Mouse (Mus musculus): ENCODE data around the gene Csnk1g2. TPM values are rescaled to one million over a fixed set of nuclear protein-coding genes. Genes with fewer than 3 reads are reported as not detected.

Csnk1g2 gene
- polyA plus RNA-seq, 1 experiment from 2014 or later = 124 TPM

DNA sequence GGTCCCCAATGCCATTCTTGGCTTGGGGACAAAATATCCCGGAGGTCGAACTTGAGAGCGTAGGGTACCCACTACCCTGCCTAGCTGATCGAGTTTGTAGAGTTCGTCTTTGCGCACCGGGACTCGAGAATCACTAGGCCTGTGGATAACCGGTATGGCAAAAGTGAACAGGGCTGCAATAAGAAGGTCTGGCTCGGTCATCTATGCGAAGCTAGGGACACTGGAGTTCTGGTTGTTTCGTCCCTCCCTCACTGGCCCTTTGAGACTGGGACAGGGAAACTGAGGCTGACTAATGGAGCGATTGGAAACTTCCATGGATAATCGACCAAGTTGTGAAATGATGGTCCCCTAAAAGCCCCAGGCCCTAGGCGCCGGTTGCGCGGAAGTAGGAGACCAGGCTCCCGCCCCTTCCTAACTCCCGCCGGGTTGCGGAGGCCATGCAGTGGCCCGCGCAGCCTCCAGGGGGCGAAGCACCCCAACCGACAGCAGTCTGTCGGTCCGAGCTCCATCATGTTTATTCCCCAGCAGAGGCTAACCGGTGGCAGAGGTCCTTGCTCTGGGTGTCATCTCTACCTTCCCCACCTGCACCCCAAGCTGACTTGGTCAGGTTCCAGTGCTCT, 44.4 kb upstream of the Csnk1g2 start:
- under 1% methylated on average over 29 of the region's 29 CpGs for WGBS
- Histone ChIP-seq H3K36me3 (ENCODE audit: insufficient read depth) (peaks cover 9% of the 10 kb centered on the region), H3K4me1 (ENCODE audit: insufficient read depth) (peaks cover 15% of the 10 kb centered on the region), H3K4me2 (peak overlapping the region; percentile 76), H3K27me3 (ENCODE audit: insufficient read depth, low read length) (no peaks in the 10 kb centered on the region), H3K9me3 (ENCODE audit: low read depth, low read length) (no peaks in the 10 kb centered on the region), H3K27ac (ENCODE audit: low read depth) (peak overlapping the region; percentile 95), H3K4me3 (ENCODE audit: low read depth, low read length) (peak overlapping the region; percentile 87), H3K9ac (peak overlapping the region; percentile 43)
- DNase-seq (peak; percentile 90), ATAC-seq (ENCODE audit: insufficient read depth) (peak; percentile 66)
- peak; percentile 93 for TF ChIP-seq CTCF (IDR thresholded peaks at IDR 0.05; ENCODE audit: low read depth)

DNA sequence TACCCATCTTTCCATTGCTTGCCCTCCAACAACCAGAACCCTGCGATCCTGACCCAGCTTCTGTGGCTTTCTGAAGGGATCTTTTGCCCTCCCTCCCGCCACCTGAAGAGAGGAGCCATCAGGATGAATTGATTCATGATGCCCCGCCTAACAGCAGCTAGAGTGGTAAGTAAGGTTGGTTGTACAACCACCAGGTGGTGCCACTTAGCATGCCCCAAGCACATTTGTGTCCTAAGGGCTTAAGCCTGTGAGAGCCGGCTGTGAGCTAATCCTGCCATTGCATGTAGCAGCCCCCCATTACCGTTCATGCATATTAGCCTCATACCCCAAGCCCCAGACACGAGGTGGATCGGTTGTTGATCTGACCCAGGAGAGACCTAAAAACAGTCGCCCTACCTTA, 43.7 kb upstream of the Csnk1g2 start:
- WGBS = 9% methylated on average over 8 of the region's 8 CpGs
- DNase-seq (peak; percentile 78), ATAC-seq (ENCODE audit: insufficient read depth) (no peak)
- Histone ChIP-seq H3K27me3 (ENCODE audit: insufficient read depth, low read length) (no peaks in the 10 kb centered on the region), H3K36me3 (ENCODE audit: insufficient read depth) (peaks cover 16% of the 10 kb centered on the region), H3K9me3 (ENCODE audit: low read depth, low read length) (no peaks in the 10 kb centered on the region), H3K4me3 (ENCODE audit: low read depth, low read length) (peak overlapping the region; percentile 87), H3K27ac (ENCODE audit: low read depth) (peak overlapping the region; percentile 95; the same call in 1 of the 2 replicates), H3K9ac (peak overlapping the region; percentile 43), H3K4me1 (ENCODE audit: insufficient read depth) (peaks cover 12% of the 10 kb centered on the region), H3K4me2 (peak overlapping the region; percentile 76)
- TF ChIP-seq CTCF (IDR thresholded peaks at IDR 0.05; ENCODE audit: low read depth) = peak; percentile 67

DNA sequence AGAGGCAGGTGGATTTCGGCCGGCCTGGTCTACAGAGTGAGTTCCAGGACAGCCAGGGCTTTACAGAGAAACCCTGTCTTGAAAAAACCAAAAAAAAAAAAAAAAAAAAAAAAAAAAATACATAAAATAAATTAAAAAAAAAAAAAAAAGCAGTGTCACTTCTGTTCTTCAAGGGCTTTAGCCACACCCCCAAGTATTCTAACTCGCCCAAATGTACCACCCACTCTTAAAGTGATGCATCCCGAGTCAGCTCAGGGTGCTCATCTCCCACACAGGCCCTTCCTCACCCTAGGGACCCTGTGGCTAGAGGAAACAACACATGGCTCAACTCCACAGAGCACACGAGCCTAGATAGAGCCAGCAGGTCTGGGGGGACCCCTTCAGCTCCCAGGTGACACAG, 39.6 kb upstream of the Csnk1g2 start:
- TF ChIP-seq CTCF (IDR thresholded peaks at IDR 0.05; ENCODE audit: low read depth) = no peak
- Histone ChIP-seq H3K4me2 (no peak overlapping the region), H3K9ac (no peak overlapping the region), H3K4me3 (ENCODE audit: low read depth, low read length) (no peak overlapping the region), H3K36me3 (ENCODE audit: insufficient read depth) (peaks cover 40% of the 10 kb centered on the region), H3K27me3 (ENCODE audit: insufficient read depth, low read length) (no peaks in the 10 kb centered on the region), H3K9me3 (ENCODE audit: low read depth, low read length) (no peaks in the 10 kb centered on the region), H3K27ac (ENCODE audit: low read depth) (no peak overlapping the region), H3K4me1 (ENCODE audit: insufficient read depth) (0 out of 2 replicates have a peak, but pooled peaks cover 3% of the 10 kb centered on the region)
- ATAC-seq (ENCODE audit: insufficient read depth) (no peak), DNase-seq (no peak)
- WGBS = 85% methylated on average over 5 of the region's 5 CpGs

DNA sequence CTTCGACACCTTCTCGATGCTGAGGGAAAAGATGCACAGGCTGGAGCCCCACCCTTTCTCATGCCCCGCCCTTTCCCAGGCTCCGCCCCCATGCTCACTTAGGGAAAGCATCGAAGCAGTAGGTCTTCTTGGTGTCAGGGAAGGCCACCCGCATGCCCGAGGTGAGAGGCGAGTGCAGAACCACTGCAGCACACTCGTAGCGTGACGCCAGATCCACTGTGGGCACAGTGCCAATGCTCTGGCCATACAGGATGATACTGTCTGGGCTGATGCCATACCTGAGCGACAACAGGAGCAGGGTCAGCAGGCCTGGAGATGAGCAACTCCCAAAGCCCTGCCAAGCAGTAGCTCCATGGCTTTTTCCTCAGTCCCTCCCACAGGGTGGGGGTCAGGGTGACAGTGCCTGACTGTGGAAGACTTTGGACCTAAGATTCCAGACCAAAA, 38.6 kb upstream of the Csnk1g2 start:
- ATAC-seq (ENCODE audit: insufficient read depth) (no peak), DNase-seq (no peak)
- no peaks in the 10 kb centered on the region for H3K9me3 ChIP-seq (ENCODE audit: low read depth, low read length)
- no peak overlapping the region for H3K4me2 ChIP-seq
- TF ChIP-seq CTCF (IDR thresholded peaks at IDR 0.05; ENCODE audit: low read depth) = no peak
- WGBS = 51% methylated on average over 12 of the region's 12 CpGs
- no peak overlapping the region for H3K9ac ChIP-seq
- H3K27me3 ChIP-seq (ENCODE audit: insufficient read depth, low read length) = no peaks in the 10 kb centered on the region
- H3K36me3 ChIP-seq (ENCODE audit: insufficient read depth) = peaks cover 40% of the 10 kb centered on the region
- peaks cover 2% of the 10 kb centered on the region; the same call in 1 of the 2 replicates for H3K4me1 ChIP-seq (ENCODE audit: insufficient read depth)
- no peak overlapping the region for H3K27ac ChIP-seq (ENCODE audit: low read depth)
- H3K4me3 ChIP-seq (ENCODE audit: low read depth, low read length) = no peak overlapping the region

DNA sequence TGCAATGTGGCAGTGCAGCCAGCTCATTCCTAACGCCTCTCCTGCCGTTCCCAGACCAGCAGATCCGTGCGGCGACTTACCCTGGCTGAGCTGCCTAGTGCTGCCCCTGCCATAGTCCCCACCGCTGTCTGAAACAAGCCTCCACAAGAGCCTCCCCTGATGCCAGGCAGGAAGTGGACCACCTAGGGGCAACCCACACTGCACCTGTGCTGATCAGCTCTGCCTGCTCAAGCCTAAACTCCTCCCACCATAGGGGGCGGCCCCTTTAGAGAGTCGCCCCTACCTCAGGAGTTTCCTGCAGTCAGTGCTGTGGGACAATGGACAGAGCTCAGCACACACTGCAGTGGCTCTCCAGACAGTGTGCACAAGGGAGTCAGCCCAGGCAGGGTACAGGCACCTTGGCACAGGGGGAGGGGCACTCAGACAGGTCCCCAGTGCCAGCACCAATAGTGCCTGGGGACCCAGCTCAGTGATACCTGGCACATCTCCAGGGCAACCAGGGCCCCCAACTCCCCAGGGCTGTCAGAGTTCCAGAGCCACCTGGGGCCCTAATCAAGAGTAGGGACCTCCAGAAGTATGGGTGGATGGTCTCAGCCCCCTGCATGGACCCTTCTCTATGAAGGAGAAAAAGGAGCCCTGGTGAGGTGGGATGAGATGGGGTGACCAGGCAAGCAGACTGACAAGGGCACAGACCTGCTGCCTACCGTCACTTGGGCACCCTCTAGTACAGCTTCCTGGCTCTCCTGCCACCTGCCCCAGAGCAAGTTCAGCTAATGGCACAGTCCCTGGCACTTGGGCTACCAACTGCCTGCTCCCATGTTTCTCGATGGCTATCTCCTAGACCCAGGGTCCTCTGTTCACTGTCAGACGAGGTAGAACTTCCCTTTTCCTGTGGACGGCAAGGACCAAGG, 37.7 kb upstream of the Csnk1g2 start:
- peak overlapping the region; percentile 9; the same call in 1 of the 2 replicates for H3K4me3 ChIP-seq (ENCODE audit: low read depth, low read length)
- no peak overlapping the region for H3K9ac ChIP-seq
- no peak for ATAC-seq (ENCODE audit: insufficient read depth)

DNA sequence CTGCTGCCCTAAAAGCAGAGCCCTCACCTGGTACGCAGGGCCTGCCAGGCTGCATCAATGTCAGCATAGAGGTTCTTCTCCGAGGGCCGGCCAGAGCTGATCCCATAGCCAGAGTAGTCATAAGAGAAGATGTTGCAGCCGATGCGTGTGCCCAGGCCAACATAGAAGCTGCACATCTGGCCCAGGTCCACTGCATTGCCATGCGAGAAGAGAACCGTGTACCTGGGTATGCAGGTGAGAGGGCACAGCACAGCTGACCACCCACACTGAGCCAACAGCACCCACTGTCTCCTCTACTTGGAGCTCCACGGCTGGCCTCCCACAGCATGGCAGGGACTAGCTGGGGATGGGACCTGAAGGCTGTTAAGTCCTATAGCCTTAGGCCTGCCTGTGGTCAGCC, 37.1 kb upstream of the Csnk1g2 start:
- no peak overlapping the region for H3K9ac ChIP-seq
- TF ChIP-seq CTCF (IDR thresholded peaks at IDR 0.05; ENCODE audit: low read depth) = no peak
- ATAC-seq (ENCODE audit: insufficient read depth) = no peak
- no peaks in the 10 kb centered on the region for H3K9me3 ChIP-seq (ENCODE audit: low read depth, low read length)
- peaks cover 40% of the 10 kb centered on the region for H3K36me3 ChIP-seq (ENCODE audit: insufficient read depth)
- H3K4me2 ChIP-seq = peak overlapping the region; percentile 49
- peaks cover 5% of the 10 kb centered on the region; the same call in 1 of the 2 replicates for H3K4me1 ChIP-seq (ENCODE audit: insufficient read depth)
- H3K27me3 ChIP-seq (ENCODE audit: insufficient read depth, low read length) = no peaks in the 10 kb centered on the region
- H3K27ac ChIP-seq (ENCODE audit: low read depth) = no peak overlapping the region
- peak overlapping the region; percentile 9; the same call in 1 of the 2 replicates for H3K4me3 ChIP-seq (ENCODE audit: low read depth, low read length)
- 90% methylated on average over 8 of the region's 8 CpGs for WGBS
- DNase-seq = no peak

More for the DNA sequence above, 37.7 kb upstream of the Csnk1g2 start:
- peaks cover 40% of the 10 kb centered on the region for H3K36me3 ChIP-seq (ENCODE audit: insufficient read depth)
- no peak for TF ChIP-seq CTCF (IDR thresholded peaks at IDR 0.05; ENCODE audit: low read depth)
- no peak overlapping the region for H3K27ac ChIP-seq (ENCODE audit: low read depth)
- no peaks in the 10 kb centered on the region for H3K27me3 ChIP-seq (ENCODE audit: insufficient read depth, low read length)
- no peak for DNase-seq
- no peaks in the 10 kb centered on the region for H3K9me3 ChIP-seq (ENCODE audit: low read depth, low read length)
- peaks cover 5% of the 10 kb centered on the region; the same call in 1 of the 2 replicates for H3K4me1 ChIP-seq (ENCODE audit: insufficient read depth)
- peak overlapping the region; percentile 49 for H3K4me2 ChIP-seq
- 68% methylated on average over 12 of the region's 12 CpGs for WGBS

Data from lung, embryonic 14.5 days (tissue).